Mouse (Mus musculus) T-cell, adult 2 months (primary cell): ENCODE results near the gene Tmem214.

Source experiments
- DNase-seq: peaks from one replicate; pipeline ENCODE4 v3.0.0; 2022; ENCODE audit warnings: low spot score

Gene Tmem214

GRCm38 (mm10) chr5:30867712-30868111 is at the start of gene Tmem214:
Gene Tmem214 (plus strand): TSS chr5:30868012.
- no peak for DNase-seq

- no peak for DNase-seq
Observed at GRCm38 (mm10) chr5:30818758-30819309, 49.0 kb upstream of the Tmem214 start.

- DNase-seq: no peak
Observed at GRCm38 (mm10) chr5:30822689-30823088, 45.1 kb upstream of the Tmem214 start.

DNA sequence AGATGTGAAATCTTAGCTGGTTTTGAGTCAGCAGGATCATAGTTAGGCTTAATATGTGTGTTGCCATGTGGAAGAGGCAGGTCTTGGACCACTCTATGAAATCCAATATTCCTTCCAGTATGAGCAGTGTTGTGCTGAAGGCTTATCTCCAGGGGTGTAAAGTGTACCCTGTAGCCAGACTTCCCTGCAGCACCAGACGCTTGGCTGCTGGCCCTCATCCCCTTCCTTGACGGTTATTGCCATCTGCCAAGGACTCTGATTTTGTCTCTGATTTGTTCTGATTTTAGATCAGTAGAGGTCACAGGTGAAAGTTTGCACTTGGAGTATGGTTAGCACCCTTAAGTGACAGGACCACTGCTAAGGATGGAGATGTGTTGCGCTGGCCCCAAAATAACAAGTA is 44.7 kb upstream of the Tmem214 start:
- no peak for DNase-seq

- DNase-seq: no peak
Observed at GRCm38 (mm10) chr5:30824124-30824988, 43.5 kb upstream of the Tmem214 start.

- no peak for DNase-seq
Observed at GRCm38 (mm10) chr5:30825166-30825565, 42.6 kb upstream of the Tmem214 start.

DNA sequence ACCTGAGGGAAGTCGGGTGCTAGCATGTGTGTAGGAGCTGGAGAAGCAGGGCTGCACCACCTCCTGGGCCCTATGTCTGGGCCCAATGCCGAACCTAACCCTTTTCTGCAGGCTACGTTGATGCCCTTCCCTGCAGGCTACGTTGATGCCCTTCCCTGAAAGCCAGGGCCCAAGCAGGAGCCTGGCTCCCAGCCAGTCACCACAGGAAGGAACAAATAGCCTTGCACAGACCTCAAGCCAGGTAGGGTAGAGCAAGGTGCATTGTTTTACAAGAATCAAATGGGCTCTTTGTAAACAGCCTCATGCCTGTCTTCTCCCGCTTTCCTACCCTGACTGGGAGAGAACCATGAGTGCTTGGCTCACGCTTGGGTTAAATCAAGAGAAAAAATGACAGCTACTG is 42.0 kb upstream of the Tmem214 start:
- DNase-seq: no peak

GRCm38 (mm10) chr5:30833416-30833815 is 34.4 kb upstream of the Tmem214 start:
- no peak for DNase-seq

- DNase-seq: no peak
Observed at GRCm38 (mm10) chr5:30839731-30840130, 28.1 kb upstream of the Tmem214 start.

GRCm38 (mm10) chr5:30841896-30842295 is 25.9 kb upstream of the Tmem214 start:
- no peak for DNase-seq

DNA sequence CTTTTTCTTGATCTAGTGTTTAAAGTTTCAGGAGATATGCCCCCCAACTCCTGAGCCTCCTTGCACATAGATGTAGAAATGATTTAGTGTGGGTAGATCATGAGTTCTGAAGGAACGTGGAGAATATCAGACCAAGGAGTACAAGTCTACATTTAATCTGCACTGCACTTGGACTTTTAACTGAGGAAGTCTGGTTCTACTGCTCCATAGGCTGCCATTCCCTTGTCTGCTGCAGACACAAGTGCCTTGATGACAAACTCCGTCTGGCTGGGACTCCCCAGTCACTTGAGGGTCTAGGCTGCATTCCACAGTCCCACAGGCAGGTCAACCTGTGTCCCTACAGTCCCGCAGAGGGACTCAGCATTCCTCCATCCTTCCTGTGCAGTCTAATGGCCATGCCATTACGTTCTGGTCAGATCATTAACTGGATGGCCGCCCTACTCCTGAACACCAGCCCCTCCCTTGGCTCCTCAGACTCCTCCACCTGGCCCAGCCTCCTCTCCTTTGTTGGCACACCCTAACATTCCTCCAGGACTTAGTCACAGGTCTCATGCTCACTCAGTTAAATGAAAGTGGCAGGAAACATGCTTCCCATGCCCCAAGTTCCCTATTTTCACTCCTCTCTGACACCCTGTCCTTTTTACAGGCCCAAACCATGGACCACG is 17.8 kb upstream of the Tmem214 start:
- DNase-seq: no peak

GRCm38 (mm10) chr5:30850556-30850925 is 17.3 kb upstream of the Tmem214 start:
- no peak for DNase-seq

- DNase-seq: no peak
Observed at GRCm38 (mm10) chr5:30853522-30853921, 14.3 kb upstream of the Tmem214 start.

DNA sequence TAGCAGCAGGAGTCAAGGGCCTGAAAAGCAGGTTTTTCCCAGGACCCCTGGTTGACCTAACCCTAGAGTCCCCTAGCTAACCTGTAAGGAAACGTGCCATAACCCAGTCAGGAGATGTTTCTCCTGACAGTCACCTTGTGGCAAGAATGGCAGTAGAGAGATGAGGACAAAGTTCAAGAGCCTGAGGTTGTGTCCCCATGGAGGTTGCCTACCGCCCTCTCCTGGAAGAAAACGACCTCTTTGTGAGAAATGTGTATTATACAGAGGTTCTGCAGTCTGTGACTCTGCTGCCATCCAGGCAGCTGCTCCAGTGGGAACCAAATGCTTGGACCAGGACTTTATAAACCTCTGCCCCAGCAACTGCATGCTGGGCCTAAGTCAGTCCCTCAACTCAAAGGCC is 12.1 kb upstream of the Tmem214 start:
- DNase-seq: no peak

- DNase-seq: no peak
Observed at GRCm38 (mm10) chr5:30856124-30856523, 11.7 kb upstream of the Tmem214 start.

DNA sequence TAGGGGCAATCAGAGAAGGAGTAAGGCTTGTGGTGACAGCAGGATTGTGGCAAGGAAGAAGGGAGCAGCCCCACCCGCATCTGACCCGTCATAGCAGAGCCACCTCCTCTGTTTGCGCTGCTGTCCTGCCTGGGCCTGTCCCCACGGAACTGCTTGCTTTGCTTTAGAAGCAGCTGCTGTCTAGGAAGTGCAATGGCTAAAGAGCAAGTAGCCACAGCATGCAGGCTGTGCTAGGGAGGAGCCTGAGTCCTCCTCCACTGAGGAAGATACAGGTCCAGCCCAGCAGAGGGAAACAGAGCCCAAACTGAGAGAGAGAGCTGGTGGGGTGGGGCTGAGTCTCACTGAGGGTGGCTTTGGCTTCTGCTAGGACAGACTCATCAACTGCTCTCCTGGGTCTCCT is 4.0 kb upstream of the Tmem214 start:
- DNase-seq: no peak

GRCm38 (mm10) chr5:30864322-30864721 is 3.5 kb upstream of the Tmem214 start:
- no peak for DNase-seq

- DNase-seq: no peak
Observed at GRCm38 (mm10) chr5:30866871-30867270, 941 bp upstream of the Tmem214 start.

DNA sequence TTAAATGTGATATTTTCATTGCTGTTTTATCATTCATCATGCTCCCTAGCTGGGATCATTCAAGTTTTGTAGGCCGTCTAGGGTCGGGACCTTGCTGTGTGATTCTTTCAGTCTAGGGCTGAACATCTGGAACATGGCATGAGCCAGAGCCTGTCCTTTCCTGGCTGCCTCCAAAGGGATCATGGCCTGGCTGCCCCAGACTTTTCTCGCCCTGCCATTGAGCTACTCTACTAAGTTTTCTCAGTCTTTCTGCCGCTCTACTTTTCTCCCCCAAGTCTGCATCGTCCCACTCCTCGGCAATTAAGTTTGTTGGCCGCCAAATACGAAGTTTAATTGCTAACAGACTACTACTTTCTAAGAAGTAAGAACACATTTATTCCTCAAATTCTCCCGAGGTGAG is 1.2 kb downstream of the Tmem214 start:
- DNase-seq: no peak

GRCm38 (mm10) chr5:30869405-30870130 is 1.8 kb downstream of the Tmem214 start:
- DNase-seq: peak; percentile 90

DNA sequence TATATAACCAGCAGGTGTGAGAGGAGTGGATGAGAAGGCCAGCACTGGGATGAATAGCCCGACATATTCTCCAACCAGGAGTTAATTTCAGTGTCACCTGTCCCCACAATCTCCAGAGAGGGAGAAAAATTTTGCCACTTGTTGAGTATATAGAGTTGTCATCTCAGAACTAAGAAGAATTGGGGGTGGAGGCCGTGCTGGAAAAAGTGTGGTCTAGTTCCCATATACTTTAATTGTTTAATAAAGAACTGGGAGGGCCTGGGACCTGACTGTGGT is 2.3 kb downstream of the Tmem214 start:
- DNase-seq: no peak

DNA sequence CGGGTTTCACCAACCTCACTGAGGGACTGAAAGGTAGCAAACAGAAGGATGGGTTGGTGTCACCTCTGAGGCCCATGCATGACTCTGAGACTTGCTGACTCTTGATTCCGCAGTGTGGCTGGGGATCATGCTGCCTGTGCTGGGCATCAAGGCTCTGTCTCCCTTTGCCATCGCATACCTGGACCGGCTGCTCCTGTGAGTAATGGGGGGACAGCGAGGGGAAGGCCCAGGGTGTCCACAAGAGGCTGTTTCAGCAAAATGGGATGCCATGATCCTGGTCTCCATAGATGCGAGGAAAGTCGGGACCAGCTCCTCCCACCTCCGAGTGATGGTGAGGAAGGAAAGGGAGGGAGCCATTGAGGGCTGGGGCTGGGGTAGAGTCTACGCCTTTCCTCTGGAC is 4.8 kb downstream of the Tmem214 start:
- DNase-seq: no peak

- no peak for DNase-seq
Observed at GRCm38 (mm10) chr5:30874365-30874764, 6.6 kb downstream of the Tmem214 start.
